Mouse (Mus musculus) kidney, postnatal 10 days (tissue): ENCODE data around the gene Irx6.

Source experiments
- DNase-seq: peaks from one replicate; pipeline ENCODE4 v3.0.0; 2021; ENCODE audit warnings: mixed read lengths

Gene Irx6

DNA sequence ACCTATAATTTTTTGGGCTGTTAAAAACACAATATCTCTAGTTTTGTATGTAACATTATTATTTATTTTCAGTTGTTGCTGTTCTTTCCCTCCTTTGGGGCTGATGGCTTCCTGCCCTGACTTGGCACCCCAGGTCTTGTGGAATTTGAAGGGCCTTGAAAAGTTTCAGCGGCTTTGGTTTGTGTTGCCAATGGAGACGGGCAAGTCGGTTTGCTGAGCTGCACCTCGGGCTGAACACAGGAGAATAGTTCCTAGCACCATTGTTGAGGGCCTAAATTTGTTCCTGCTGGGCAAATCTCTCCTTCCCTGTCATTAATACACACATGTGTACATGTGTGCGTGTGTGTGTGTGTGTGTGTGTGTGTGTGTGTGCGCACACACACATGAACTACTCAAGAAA, 49.2 kb downstream of the Irx6 start:
- no peak for DNase-seq

DNA sequence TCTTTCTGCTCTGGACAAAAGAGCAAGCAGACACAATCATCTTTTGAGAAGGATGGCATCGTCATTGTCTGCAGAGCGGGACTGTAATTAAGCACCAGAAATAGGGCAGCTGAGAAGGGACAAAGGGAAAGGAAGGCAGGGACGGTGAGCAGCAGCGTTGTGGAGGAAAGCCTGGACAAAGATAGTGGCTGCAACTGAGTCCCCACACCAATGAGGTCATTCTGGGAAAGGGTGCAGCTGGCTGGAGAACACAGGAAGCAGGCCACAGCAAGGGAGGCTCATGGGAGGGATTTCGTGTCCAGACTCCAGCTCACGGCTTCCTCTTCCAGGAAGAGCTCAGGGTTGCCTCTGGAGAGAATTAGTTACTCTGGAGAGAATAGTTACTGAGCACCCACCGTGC, 49.9 kb downstream of the Irx6 start:
- DNase-seq, result no peak

DNA sequence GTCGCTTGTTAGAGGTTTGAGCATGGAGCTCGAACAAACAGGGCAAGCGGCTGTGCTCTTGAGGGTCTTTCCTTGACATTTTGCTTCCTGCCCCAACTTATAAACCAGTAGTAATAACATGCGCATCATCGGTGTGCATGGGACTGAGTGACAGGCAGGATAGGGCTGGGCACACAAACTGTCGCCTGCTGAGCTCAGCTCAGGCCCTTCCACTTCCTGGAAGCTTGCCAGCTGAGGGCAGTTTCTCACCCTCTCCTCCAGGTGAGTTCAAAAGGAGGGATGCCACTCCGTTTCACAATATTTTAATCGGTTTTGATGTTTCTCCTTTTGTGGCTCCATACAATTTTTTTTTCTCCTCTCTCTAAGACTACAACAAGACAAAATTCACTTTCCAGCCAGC, 50.3 kb downstream of the Irx6 start:
- peak; percentile 41 for DNase-seq
